Comparison of ENCODE assay signal across 13 mouse cellular contexts in genomic region chr5:110347006-110347405, GRCm38 (mm10). TPM values are rescaled to one million over a fixed set of nuclear protein-coding genes. Genes with fewer than 3 reads are reported as not detected.
"Had no signal": no experiment of that assay in that cellular context is flagged by ENCODE, and none has a peak within 500 bp of the region (broad histone marks: within the 10 kb centered on the region; RNA-seq: fewer than 3 reads in every experiment).

No protein-coding gene starts in this region.

- DNase-seq: retina, postnatal 1 day; right cerebral cortex, adult 18-20 months; right cerebral cortex, postnatal 14 days; right cerebral cortex, postnatal 25 days; right cerebral cortex, postnatal 4 days; spleen, adult 18-20 months; thymus, adult 18-20 months; thymus, adult 2 months; thymus, postnatal 14 days; thymus, postnatal 25 days; thymus, postnatal 36 days; thymus, postnatal 4 days had no signal

RNA-seq across cellular contexts. Expression of gene Lrcol1, which starts 2.5 kb away (rescaled TPM):
- total RNA-seq: neutrophil, adult 5-6 weeks had no signal

RNA-seq across cellular contexts. Expression of gene P2rx2, which starts 4.0 kb away (rescaled TPM):
- total RNA-seq: neutrophil, adult 5-6 weeks had no signal
